Mouse (Mus musculus) megakaryocyte, embryonic 14.5 days (primary cell): ENCODE measurements around the gene Evl.

ENCODE experiments used
- FLI1 ChIP-seq: IDR thresholded peaks from 2 replicates; pipeline ENCODE4 v1.6.1; 2012; ENCODE audit warnings: low read length, inconsistent platforms, mixed read lengths
- GATA1 ChIP-seq: IDR thresholded peaks from 3 replicates; pipeline ENCODE4 v1.6.1; 2012; ENCODE audit warnings: mixed read lengths, low read length, inconsistent platforms, borderline replicate concordance

DNA sequence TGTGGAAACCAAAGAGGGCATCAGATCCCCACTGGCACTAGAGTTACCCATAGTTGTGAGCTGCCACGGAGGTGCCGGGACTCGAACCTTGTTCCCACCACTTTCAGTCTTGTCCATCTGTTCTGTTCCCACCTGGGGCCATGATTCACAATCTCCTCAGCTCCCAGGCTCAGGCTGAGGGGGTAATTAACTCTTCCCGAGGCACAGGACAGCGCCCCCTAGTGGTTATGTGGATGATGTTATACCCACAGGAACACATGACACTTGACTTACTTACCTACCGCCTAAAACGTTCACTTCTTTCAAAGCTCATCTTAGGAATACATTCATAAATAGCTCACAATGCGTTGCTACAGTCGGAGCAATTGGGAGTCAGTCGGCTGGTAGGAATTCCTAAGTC lies 18.1 kb upstream of the Evl start:
- no peak for TF ChIP-seq GATA1
- no peak for TF ChIP-seq FLI1
